Mouse (Mus musculus) heart, postnatal 0 days (tissue): ENCODE results near the gene Zfp575.

Source experiments
- CTCF ChIP-seq: IDR thresholded peaks from 2 replicates; pipeline ENCODE4 v1.5.1; 2016; ENCODE audit warnings: antibody characterized with exemption, control low read depth, low read depth
- EP300 ChIP-seq: IDR thresholded peaks from 2 replicates; pipeline ENCODE4 v1.6.1; 2016; ENCODE audit warnings: antibody characterized with exemption, low read depth

DNA sequence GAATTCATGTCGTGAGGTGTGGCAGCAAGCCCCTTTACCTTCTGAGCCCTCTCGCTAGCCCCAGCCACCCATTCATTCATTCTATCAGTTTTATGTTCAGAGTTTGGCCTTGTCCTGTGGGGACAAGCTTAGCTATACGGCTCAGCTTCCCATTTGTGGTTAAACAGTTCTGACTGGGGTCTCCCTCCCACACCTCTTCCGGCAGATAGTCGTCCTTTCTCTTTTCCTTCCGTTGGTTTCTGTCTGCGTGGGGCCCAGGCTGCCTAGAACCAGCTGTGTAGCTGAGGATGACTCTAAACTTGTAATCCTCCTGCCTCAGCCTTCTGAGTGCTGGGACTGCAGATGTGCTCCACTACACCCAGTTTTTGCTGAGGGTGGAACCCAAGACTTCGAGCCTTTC, 30.3 kb upstream of the Zfp575 start:
- TF ChIP-seq CTCF (no peak), EP300 (no peak)
